Mouse (Mus musculus): ENCODE data around the gene Zmynd15.

GRCm38 (mm10) chr11:70511242-70511641 is 52.0 kb downstream of the Zmynd15 start:
- TF ChIP-seq CTCF (IDR thresholded peaks at IDR 0.05) (no peak), EP300 (IDR thresholded peaks at IDR 0.05) (no peak)

Data from lung, postnatal 0 days (tissue).